Mouse (Mus musculus) ES-Bruce4 (cell line): ENCODE results near the gene Hbs1l. TPM values are rescaled to one million over a fixed set of nuclear protein-coding genes. Genes with fewer than 3 reads are reported as not detected.

Experiments
- H3K27ac ChIP-seq: 2 replicates; pipeline ENCODE4 v1.5.1; 2012; ENCODE audit warnings: low read length, inconsistent platforms; ENCODE audit not compliant: insufficient read depth
- H3K27me3 ChIP-seq: 2 replicates; pipeline ENCODE4 v1.6.1; 2012; ENCODE audit warnings: mild to moderate bottlenecking, low read length, inconsistent platforms; ENCODE audit not compliant: control insufficient read depth, poor library complexity, insufficient read depth, severe bottlenecking
- H3K36me3 ChIP-seq: 2 replicates; pipeline ENCODE4 v1.6.1; 2012; ENCODE audit warnings: inconsistent platforms, mild to moderate bottlenecking, low read length, moderate library complexity; ENCODE audit not compliant: control insufficient read depth, poor library complexity, insufficient read depth, severe bottlenecking
- H3K4me1 ChIP-seq: one replicate; pipeline ENCODE4 v1.8.1; 2011; ENCODE audit warnings: low read length; ENCODE audit not compliant: control insufficient read depth, insufficient read depth
- H3K4me3 ChIP-seq: 2 replicates; pipeline ENCODE4 v1.5.1; 2011; ENCODE audit warnings: low read depth, mild to moderate bottlenecking, low read length
- H3K9ac ChIP-seq: 2 replicates; pipeline ENCODE4 v1.6.1; 2012; ENCODE audit warnings: low read depth, mild to moderate bottlenecking, inconsistent platforms; ENCODE audit not compliant: poor library complexity, severe bottlenecking
- H3K9me3 ChIP-seq: replicated peaks from 2 replicates; pipeline ENCODE4 v1.6.1; 2012; ENCODE audit warnings: mild to moderate bottlenecking, low read length, inconsistent platforms; ENCODE audit not compliant: control insufficient read depth, poor library complexity, insufficient read depth, severe bottlenecking
- CTCF ChIP-seq: IDR thresholded peaks from one replicate; pipeline ENCODE4 v1.8.1; 2011; ENCODE audit warnings: low read depth, low read length
- EP300 ChIP-seq: IDR thresholded peaks from 2 replicates; pipeline ENCODE4 v1.6.1; 2011; ENCODE audit warnings: low read depth, low read length; ENCODE audit not compliant: insufficient read depth
- POLR2A ChIP-seq: IDR thresholded peaks from one replicate; pipeline ENCODE4 v1.8.1; 2011; ENCODE audit warnings: low read length; ENCODE audit not compliant: insufficient read depth
- polyA plus RNA-seq: library from polyadenylated mRNA; stranded (reverse); fragments of >200 nt; gene quantifications from 2 replicates; pipeline ENCODE4 v1.2.4, GENCODE M21; 2011; ENCODE audit warnings: low read depth; ENCODE audit not compliant: missing spikeins, insufficient read depth, insufficient read length

Hbs1l gene
- polyA plus RNA-seq, 1 experiment, result 87.3 TPM

- Histone ChIP-seq H3K36me3 (peaks cover 12% of the 10 kb centered on the region), H3K9me3 (no peaks in the 10 kb centered on the region), H3K4me1 (no peaks in the 10 kb centered on the region), H3K4me3 (no peak overlapping the region), H3K9ac (no peak overlapping the region), H3K27me3 (no peaks in the 10 kb centered on the region), H3K27ac (no peak overlapping the region)
- TF ChIP-seq EP300, result no peak
- TF ChIP-seq POLR2A, result no peak
- TF ChIP-seq CTCF, result no peak
Observed at GRCm38 (mm10) chr10:21298972-21299371, 3.2 kb downstream of the Hbs1l start.

GRCm38 (mm10) chr10:21301822-21302221 lies 6.0 kb downstream of the Hbs1l start:
- no peak overlapping the region for H3K27ac ChIP-seq
- no peak overlapping the region for H3K9ac ChIP-seq
- H3K9me3 ChIP-seq, result no peaks in the 10 kb centered on the region
- H3K27me3 ChIP-seq, result no peaks in the 10 kb centered on the region
- peaks cover 28% of the 10 kb centered on the region for H3K36me3 ChIP-seq
- no peak overlapping the region for H3K4me3 ChIP-seq
- H3K4me1 ChIP-seq, result no peaks in the 10 kb centered on the region
- TF ChIP-seq CTCF, result no peak

DNA sequence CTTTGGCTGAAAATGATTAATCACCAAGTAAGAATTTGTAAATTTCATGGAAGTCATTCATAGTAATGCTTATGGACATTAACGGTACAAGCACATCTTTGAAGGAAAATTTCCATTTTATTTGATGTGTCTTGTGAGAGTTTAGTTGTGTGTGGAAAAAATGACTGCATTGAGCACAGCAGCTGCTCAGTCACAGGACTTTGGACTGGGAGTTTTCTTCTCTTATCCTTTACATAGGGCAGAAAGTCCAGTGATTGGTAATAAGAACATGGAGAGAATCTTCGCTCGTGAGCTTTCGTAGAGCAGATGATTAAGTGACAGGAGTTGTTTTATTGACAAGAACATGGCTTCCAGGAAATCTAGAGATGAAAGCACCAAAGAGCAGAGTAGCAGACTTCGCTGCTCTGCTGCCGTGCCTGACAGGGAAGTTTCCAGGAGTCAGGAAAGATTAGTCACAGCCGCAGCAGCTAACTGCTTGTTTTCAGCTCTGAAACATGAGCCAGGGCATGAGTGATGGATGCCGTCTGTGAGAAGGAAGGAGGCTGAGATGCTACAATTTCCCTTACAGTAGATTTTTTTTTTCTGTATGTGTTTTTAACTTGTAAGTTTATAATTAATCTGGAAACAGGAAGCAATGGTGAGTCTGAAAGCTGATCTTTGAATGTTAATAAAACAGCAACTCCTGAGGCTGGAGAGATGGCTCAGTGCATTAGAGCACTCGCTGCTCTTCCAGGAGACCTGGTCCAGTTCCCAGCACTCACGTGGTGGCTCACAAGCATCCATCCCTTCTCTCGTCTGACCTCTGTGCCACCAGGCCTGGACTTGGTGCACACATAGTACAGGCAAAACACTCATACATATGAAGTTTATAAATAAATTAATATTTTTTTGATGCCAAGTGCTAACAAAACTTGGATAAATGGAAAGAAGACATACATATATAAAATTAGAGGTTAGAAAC lies 9.2 kb downstream of the Hbs1l start:
- no peaks in the 10 kb centered on the region for H3K27me3 ChIP-seq
- H3K36me3 ChIP-seq, result peaks cover 26% of the 10 kb centered on the region
- no peaks in the 10 kb centered on the region for H3K9me3 ChIP-seq

GRCm38 (mm10) chr10:21313732-21314131 lies 18.0 kb downstream of the Hbs1l start:
- H3K9me3 ChIP-seq, result no peaks in the 10 kb centered on the region
- H3K4me1 ChIP-seq, result no peaks in the 10 kb centered on the region
- no peaks in the 10 kb centered on the region; the same call in none of the 2 replicates for H3K36me3 ChIP-seq
- no peak overlapping the region for H3K9ac ChIP-seq
- H3K27me3 ChIP-seq, result no peaks in the 10 kb centered on the region
- TF ChIP-seq CTCF, result no peak
- no peak for TF ChIP-seq POLR2A
- TF ChIP-seq EP300, result no peak
- no peak overlapping the region for H3K27ac ChIP-seq
- H3K4me3 ChIP-seq, result no peak overlapping the region

More for the DNA sequence above, 9.2 kb downstream of the Hbs1l start:
- no peak for TF ChIP-seq POLR2A
- H3K27ac ChIP-seq, result no peak overlapping the region
- no peak overlapping the region for H3K9ac ChIP-seq
- no peak overlapping the region for H3K4me3 ChIP-seq
- H3K4me1 ChIP-seq, result no peaks in the 10 kb centered on the region

DNA sequence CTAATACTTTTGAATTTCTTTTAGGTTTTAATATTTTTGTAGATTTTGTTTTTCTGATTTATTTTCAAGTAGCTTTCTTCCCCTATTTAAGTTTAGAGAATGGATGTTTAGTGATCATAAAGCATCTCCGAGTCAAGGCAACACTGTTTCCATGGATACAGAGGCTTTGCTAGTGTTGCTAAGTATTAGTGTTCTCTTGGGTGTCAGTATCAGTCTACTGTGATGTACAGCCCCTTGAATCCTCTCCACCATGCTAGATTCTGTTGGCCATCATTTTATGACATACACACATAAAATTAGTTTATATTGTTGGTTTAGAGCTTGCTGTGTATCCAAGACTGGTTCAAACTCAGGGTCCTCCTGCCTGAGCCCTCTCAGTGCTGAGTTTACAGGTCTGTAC lies 20.3 kb downstream of the Hbs1l start:
- H3K27me3 ChIP-seq, result no peaks in the 10 kb centered on the region
- no peaks in the 10 kb centered on the region for H3K4me1 ChIP-seq
- TF ChIP-seq CTCF (no peak), POLR2A (no peak), EP300 (no peak)
- no peaks in the 10 kb centered on the region; the same call in none of the 2 replicates for H3K36me3 ChIP-seq
- H3K9me3 ChIP-seq, result no peaks in the 10 kb centered on the region
- H3K27ac ChIP-seq, result no peak overlapping the region
- H3K4me3 ChIP-seq, result no peak overlapping the region
- no peak overlapping the region for H3K9ac ChIP-seq

DNA sequence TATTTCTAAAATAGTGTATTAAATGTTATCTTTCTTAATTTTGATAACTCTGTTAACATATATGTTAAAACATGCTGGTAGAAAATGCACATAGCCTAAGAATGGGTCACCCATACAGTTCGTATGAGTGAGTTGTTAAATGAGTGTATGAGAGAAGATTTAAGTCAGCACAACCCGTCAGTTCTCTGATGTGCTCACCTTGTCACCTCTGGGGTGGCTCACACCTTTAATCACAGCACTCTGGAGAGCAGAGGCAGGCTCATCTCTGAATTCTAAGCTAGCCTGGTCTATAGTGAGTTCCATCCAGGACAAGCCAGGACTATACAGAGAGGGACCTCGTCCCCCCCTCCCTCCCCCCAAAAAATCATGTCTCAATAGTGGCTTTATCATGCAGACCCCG lies 22.5 kb downstream of the Hbs1l start:
- Histone ChIP-seq H3K36me3 (no peaks in the 10 kb centered on the region; the same call in none of the 2 replicates), H3K27me3 (no peaks in the 10 kb centered on the region), H3K4me1 (no peaks in the 10 kb centered on the region), H3K27ac (no peak overlapping the region), H3K9ac (no peak overlapping the region), H3K9me3 (no peaks in the 10 kb centered on the region), H3K4me3 (no peak overlapping the region)
- TF ChIP-seq EP300 (no peak), POLR2A (no peak), CTCF (no peak)
